Mouse (Mus musculus) cortical plate, adult 2 months (tissue): ENCODE data around the gene Myo9b.

Experiments
- CTCF ChIP-seq: fragments of 200-500 bp; IDR thresholded peaks from 2 replicates; pipeline ENCODE4 v1.5.1; 2011; ENCODE audit warnings: mild to moderate bottlenecking, control low read depth, low read length; ENCODE audit not compliant: insufficient read depth; ENCODE audit errors: extremely low read depth
- POLR2A ChIP-seq: fragments of 200-500 bp; IDR thresholded peaks from 2 replicates; pipeline ENCODE4 v1.6.1; 2011; ENCODE audit warnings: mild to moderate bottlenecking, low read length, control low read depth; ENCODE audit not compliant: insufficient read depth; ENCODE audit errors: extremely low read depth

DNA sequence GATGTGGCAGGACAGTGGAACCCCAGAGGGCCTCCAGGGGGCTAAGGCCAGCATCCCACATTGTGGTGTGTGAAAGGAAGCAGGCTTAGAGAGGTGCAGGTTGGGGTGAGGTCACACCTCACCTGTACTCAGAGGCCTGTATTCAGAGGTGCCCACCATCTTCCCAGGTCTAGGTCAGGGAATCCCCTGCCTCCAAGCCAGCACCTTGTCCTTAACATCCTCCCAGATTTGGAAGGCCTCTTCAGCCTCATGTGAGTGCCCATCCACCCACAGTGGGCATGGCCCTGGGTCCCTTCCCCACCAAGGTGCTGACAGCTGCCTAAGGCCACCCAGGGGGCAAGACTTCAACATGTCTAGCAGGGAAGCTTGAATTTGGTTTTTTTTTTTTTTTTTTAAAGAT, 128.9 kb downstream of the Myo9b start:
- TF ChIP-seq POLR2A (no peak), CTCF (no peak)
